ENCODE assay signal across 20 mouse cellular contexts in the genomic region with DNA sequence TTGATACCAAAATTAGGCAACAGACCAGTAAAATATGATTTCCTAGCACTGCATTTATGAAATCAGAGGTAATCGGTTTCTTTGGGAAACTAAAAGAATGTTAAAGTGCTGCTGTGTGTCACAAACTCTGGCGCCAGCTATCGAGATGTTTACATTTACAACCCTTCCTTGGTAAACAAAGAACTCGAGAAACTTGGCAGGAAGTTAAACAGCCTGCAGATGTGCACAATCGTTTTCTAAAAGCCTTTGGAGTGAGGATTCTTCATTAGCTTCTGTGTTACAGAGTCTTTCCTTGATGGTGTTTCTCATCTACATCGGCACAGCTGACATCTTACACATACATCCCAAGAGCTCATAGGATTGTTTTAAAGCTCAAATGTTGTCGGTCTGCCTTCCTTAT.
DNase-seq lines count a peak whose midpoint lies in the region; ATAC-seq and TF ChIP-seq lines count a peak whose summit lies in the region.
"Had no signal": no experiment of that assay in that cellular context is flagged by ENCODE, and none has a peak within 500 bp of the region (broad histone marks: within the 10 kb centered on the region; RNA-seq: fewer than 3 reads in every experiment).

No protein-coding gene starts in this region.

- DNase-seq in lung, embryonic 14.5 days, result peak; percentile 91
- no peak for DNase-seq in lung, postnatal 4 days
- peak; percentile 35 for DNase-seq in lung, postnatal 10 days
- no peak for DNase-seq in lung, adult 18-20 months
- peak; percentile 3 for DNase-seq in lung, postnatal 36 days
- DNase-seq in urinary bladder, adult 2 months (ENCODE audit: low spot score), result no peak
- DNase-seq: adrenal gland, postnatal 14 days; cerebellum, adult 2 months; cerebellum, postnatal 10 days; forebrain, postnatal 0 days; gastrocnemius, adult 2 months; gastrocnemius, postnatal 25 days had no signal

- TF ChIP-seq CTCF in intestine, postnatal 0 days (IDR thresholded peaks at IDR 0.05; ENCODE audit: low read depth), result no peak
- no peak for TF ChIP-seq CTCF in lung, embryonic 14.5 days (IDR thresholded peaks at IDR 0.05; ENCODE audit: low read depth)

- no peak overlapping the region for H3K9ac ChIP-seq in intestine, embryonic 15.5 days
- H3K9ac ChIP-seq in intestine, postnatal 0 days (ENCODE audit: low read depth, low read length), result no peak overlapping the region
- H3K9ac ChIP-seq in lung, embryonic 14.5 days, result no peak overlapping the region
- H3K9ac ChIP-seq: forebrain, postnatal 0 days; heart, embryonic 12.5 days; hindbrain, embryonic 14.5 days had no signal

- no peak overlapping the region for H3K4me3 ChIP-seq in intestine, embryonic 15.5 days (replicated peaks)
- no peak overlapping the region for H3K4me3 ChIP-seq in intestine, postnatal 0 days (ENCODE audit: low read depth, low read length)
- no peak overlapping the region for H3K4me3 ChIP-seq in lung, embryonic 14.5 days (ENCODE audit: low read depth, low read length)
- H3K4me3 ChIP-seq: gastrocnemius, adult 2 months; heart, embryonic 12.5 days; hindbrain, embryonic 10.5 days had no signal

- no peaks in the 10 kb centered on the region for H3K9me3 ChIP-seq in intestine, embryonic 15.5 days
- H3K9me3 ChIP-seq in intestine, postnatal 0 days (ENCODE audit: control insufficient read depth), result no peaks in the 10 kb centered on the region
- H3K9me3 ChIP-seq in lung, embryonic 14.5 days (ENCODE audit: low read depth, low read length), result no peaks in the 10 kb centered on the region
- H3K9me3 ChIP-seq: heart, embryonic 12.5 days; hindbrain, embryonic 10.5 days had no signal

- WGBS in intestine, embryonic 15.5 days, result 22% methylated on average over 7 of the region's 7 CpGs
- 30% methylated on average over 7 of the region's 7 CpGs for WGBS in intestine, postnatal 0 days
- WGBS in lung, embryonic 14.5 days, result 16% methylated on average over 7 of the region's 7 CpGs

- no peaks in the 10 kb centered on the region for H3K4me1 ChIP-seq in intestine, embryonic 15.5 days (replicated peaks)
- H3K4me1 ChIP-seq in intestine, postnatal 0 days (replicated peaks; ENCODE audit: control insufficient read depth, insufficient read depth, low read length), result no peaks in the 10 kb centered on the region
- H3K4me1 ChIP-seq in lung, embryonic 14.5 days (ENCODE audit: insufficient read depth), result no peaks in the 10 kb centered on the region
- H3K4me1 ChIP-seq: heart, embryonic 12.5 days; hindbrain, embryonic 10.5 days had no signal

- H3K27ac ChIP-seq in intestine, embryonic 15.5 days, result no peak overlapping the region
- H3K27ac ChIP-seq in intestine, postnatal 0 days (ENCODE audit: low read depth, low read length), result no peak overlapping the region
- H3K27ac ChIP-seq in lung, embryonic 14.5 days (ENCODE audit: low read depth), result no peak overlapping the region
- H3K27ac ChIP-seq: gastrocnemius, adult 2 months; hindbrain, embryonic 10.5 days; hindbrain, embryonic 14.5 days had no signal

- peak; percentile 68 for ATAC-seq in intestine, embryonic 15.5 days
- no peak for ATAC-seq in intestine, postnatal 0 days
- ATAC-seq in lung, embryonic 14.5 days (ENCODE audit: insufficient read depth), result peak; percentile 83
- ATAC-seq: activated CD4-positive, CD25-positive, alpha-beta regulatory T cell, adult 4 months; forebrain, postnatal 0 days; Patski had no signal

- no peaks in the 10 kb centered on the region for H3K27me3 ChIP-seq in intestine, embryonic 15.5 days (replicated peaks)
- no peaks in the 10 kb centered on the region for H3K27me3 ChIP-seq in intestine, postnatal 0 days (replicated peaks; ENCODE audit: control insufficient read depth, insufficient read depth, low read length)
- H3K27me3 ChIP-seq in lung, embryonic 14.5 days (ENCODE audit: insufficient read depth, low read length), result no peaks in the 10 kb centered on the region
- H3K27me3 ChIP-seq: CH12.LX; heart, embryonic 12.5 days; Patski had no signal

- H3K36me3 ChIP-seq in intestine, embryonic 15.5 days, result no peaks in the 10 kb centered on the region
- no peaks in the 10 kb centered on the region for H3K36me3 ChIP-seq in intestine, postnatal 0 days (ENCODE audit: control insufficient read depth, insufficient read depth)
- H3K36me3 ChIP-seq in lung, embryonic 14.5 days (ENCODE audit: insufficient read depth), result no peaks in the 10 kb centered on the region
- H3K36me3 ChIP-seq: heart, embryonic 12.5 days; hindbrain, embryonic 10.5 days had no signal

- H3K4me2 ChIP-seq in intestine, embryonic 15.5 days (replicated peaks), result no peak overlapping the region
- H3K4me2 ChIP-seq in intestine, postnatal 0 days (replicated peaks; ENCODE audit: low read depth), result no peak overlapping the region
- no peak overlapping the region for H3K4me2 ChIP-seq in lung, embryonic 14.5 days
- H3K4me2 ChIP-seq: heart, embryonic 12.5 days; hindbrain, embryonic 14.5 days had no signal

Comparison
In these comparisons a context has a peak if more than half of its experiments do, and no peak if none do; other contexts are left out.
1. DNase-seq: peak in lung, embryonic 14.5 days (single experiment), lung, postnatal 10 days (single experiment) and lung, postnatal 36 days (single experiment); none in lung, postnatal 4 days (0 of 2), lung, adult 18-20 months (0 of 2) and urinary bladder, adult 2 months (single experiment).